Mouse (Mus musculus): Measurements from ENCODE around the gene Creb3.

Creb3 gene

GRCm38 (mm10) chr4:43561997-43562768, at the start of gene Creb3, which contains the start of gene Tln1:
Creb3 (plus strand) TSS chr4:43562332.
Tln1 (minus strand) TSS chr4:43562691.
- no peaks in the 10 kb centered on the region for H3K9me3 ChIP-seq (ENCODE audit: low read length)
- H3K27me3 ChIP-seq (ENCODE audit: insufficient read depth, low read length): no peaks in the 10 kb centered on the region
- peaks cover 47% of the 10 kb centered on the region for H3K36me3 ChIP-seq (ENCODE audit: insufficient read depth, low read length)
- H3K4me1 ChIP-seq (replicated peaks; ENCODE audit: low read depth, low read length): peaks cover 62% of the 10 kb centered on the region
- H3K4me3 ChIP-seq (replicated peaks; ENCODE audit: low read length): peak within 1 kb of the TSS; percentile 94
- TF ChIP-seq NANOG (IDR thresholded peaks at IDR 0.05; ENCODE audit: borderline replicate concordance, low read length): no peak
- TF ChIP-seq CTCF (conservative IDR thresholded peaks at IDR 0.05; ENCODE audit: low read length): no peak
- TF ChIP-seq POU5F1 (IDR thresholded peaks at IDR 0.05; ENCODE audit: borderline replicate concordance, low read length): no peak

GRCm38 (mm10) chr4:43512653-43513052, 49.5 kb upstream of the Creb3 start:
- Histone ChIP-seq H3K9me3 (ENCODE audit: low read length) (no peaks in the 10 kb centered on the region), H3K4me1 (replicated peaks; ENCODE audit: low read depth, low read length) (peaks cover 83% of the 10 kb centered on the region), H3K36me3 (ENCODE audit: insufficient read depth, low read length) (peaks cover 31% of the 10 kb centered on the region), H3K27me3 (ENCODE audit: insufficient read depth, low read length) (peaks cover 24% of the 10 kb centered on the region), H3K4me3 (replicated peaks; ENCODE audit: low read length) (0 out of 2 replicates have a peak overlapping the region, but pooled peaks have one; percentile 4)
- no peak for TF ChIP-seq NANOG (IDR thresholded peaks at IDR 0.05; ENCODE audit: borderline replicate concordance, low read length)
- no peak for TF ChIP-seq POU5F1 (IDR thresholded peaks at IDR 0.05; ENCODE audit: borderline replicate concordance, low read length)
- no peak for TF ChIP-seq CTCF (conservative IDR thresholded peaks at IDR 0.05; ENCODE audit: low read length)

GRCm38 (mm10) chr4:43513300-43513699, 48.8 kb upstream of the Creb3 start:
- TF ChIP-seq CTCF (conservative IDR thresholded peaks at IDR 0.05; ENCODE audit: low read length): no peak
- no peak for TF ChIP-seq NANOG (IDR thresholded peaks at IDR 0.05; ENCODE audit: borderline replicate concordance, low read length)
- no peak for TF ChIP-seq POU5F1 (IDR thresholded peaks at IDR 0.05; ENCODE audit: borderline replicate concordance, low read length)
- Histone ChIP-seq H3K27me3 (ENCODE audit: insufficient read depth, low read length) (peaks cover 18% of the 10 kb centered on the region), H3K36me3 (ENCODE audit: insufficient read depth, low read length) (peaks cover 37% of the 10 kb centered on the region)

GRCm38 (mm10) chr4:43513791-43514190, 48.3 kb upstream of the Creb3 start:
- H3K36me3 ChIP-seq (ENCODE audit: insufficient read depth, low read length): peaks cover 37% of the 10 kb centered on the region
- H3K9me3 ChIP-seq (ENCODE audit: low read length): no peaks in the 10 kb centered on the region
- H3K4me1 ChIP-seq (replicated peaks; ENCODE audit: low read depth, low read length): peaks cover 81% of the 10 kb centered on the region
- H3K4me3 ChIP-seq (replicated peaks; ENCODE audit: low read length): no peak overlapping the region
- peaks cover 16% of the 10 kb centered on the region for H3K27me3 ChIP-seq (ENCODE audit: insufficient read depth, low read length)
- no peak for TF ChIP-seq NANOG (IDR thresholded peaks at IDR 0.05; ENCODE audit: borderline replicate concordance, low read length)
- no peak for TF ChIP-seq CTCF (conservative IDR thresholded peaks at IDR 0.05; ENCODE audit: low read length)
- no peak for TF ChIP-seq POU5F1 (IDR thresholded peaks at IDR 0.05; ENCODE audit: borderline replicate concordance, low read length)

More at GRCm38 (mm10) chr4:43513300-43513699, 48.8 kb upstream of the Creb3 start:
- peaks cover 83% of the 10 kb centered on the region for H3K4me1 ChIP-seq (replicated peaks; ENCODE audit: low read depth, low read length)
- no peaks in the 10 kb centered on the region for H3K9me3 ChIP-seq (ENCODE audit: low read length)
- H3K4me3 ChIP-seq (replicated peaks; ENCODE audit: low read length): no peak overlapping the region

DNA sequence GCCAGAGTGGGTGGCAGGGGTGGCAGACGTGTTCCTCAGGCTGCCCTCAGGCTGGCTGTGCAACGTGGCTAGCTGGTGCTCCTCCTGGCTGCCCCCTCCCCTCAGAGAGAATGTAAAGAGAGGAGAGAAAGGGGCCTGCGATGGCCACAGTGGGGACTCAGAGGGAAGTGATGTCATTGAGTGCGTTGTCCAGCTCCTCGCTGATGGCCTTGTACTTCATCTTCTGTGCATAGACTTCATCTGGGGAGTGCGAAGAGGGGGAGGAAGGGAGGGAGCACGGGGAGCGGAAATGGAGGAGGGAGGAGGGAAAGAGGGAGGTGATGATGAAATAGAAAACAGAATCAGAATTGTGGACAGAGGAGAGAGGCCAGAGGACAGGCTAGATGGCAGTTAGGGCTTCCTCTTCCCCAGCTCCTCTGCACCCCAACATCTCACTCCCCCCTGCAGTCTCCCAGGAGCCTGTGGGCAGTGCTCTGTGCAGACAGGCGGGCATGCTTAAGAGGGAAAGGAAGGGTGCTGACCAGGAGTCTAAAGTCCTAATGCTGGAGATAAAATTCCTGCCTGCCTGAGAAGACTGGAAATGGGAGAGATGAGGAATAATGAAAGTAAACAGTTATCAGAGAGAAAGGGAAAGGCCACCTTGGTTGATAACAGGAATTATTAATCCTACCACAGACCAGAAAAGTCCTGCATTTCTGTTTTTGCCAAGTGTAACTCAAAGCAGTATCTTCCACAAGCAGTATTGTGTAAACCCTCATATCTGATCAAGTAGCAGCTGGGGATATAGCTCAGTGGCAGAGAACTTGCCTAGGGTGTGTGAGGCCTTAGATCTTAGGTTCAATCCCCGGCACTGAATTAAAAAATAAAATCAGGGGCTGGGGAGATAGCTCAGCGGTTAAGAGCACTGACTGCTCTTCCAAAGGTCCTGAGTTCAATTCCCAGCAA, 46.1 kb upstream of the Creb3 start:
- H3K36me3 ChIP-seq (ENCODE audit: insufficient read depth, low read length): peaks cover 42% of the 10 kb centered on the region
- no peaks in the 10 kb centered on the region for H3K9me3 ChIP-seq (ENCODE audit: low read length)
- peaks cover 76% of the 10 kb centered on the region for H3K4me1 ChIP-seq (replicated peaks; ENCODE audit: low read depth, low read length)
- TF ChIP-seq NANOG (IDR thresholded peaks at IDR 0.05; ENCODE audit: borderline replicate concordance, low read length) (no peak), CTCF (conservative IDR thresholded peaks at IDR 0.05; ENCODE audit: low read length) (no peak), POU5F1 (IDR thresholded peaks at IDR 0.05; ENCODE audit: borderline replicate concordance, low read length) (no peak)
- no peak overlapping the region for H3K4me3 ChIP-seq (replicated peaks; ENCODE audit: low read length)
- H3K27me3 ChIP-seq (ENCODE audit: insufficient read depth, low read length): peaks cover 23% of the 10 kb centered on the region

- peaks cover 41% of the 10 kb centered on the region for H3K36me3 ChIP-seq (ENCODE audit: insufficient read depth, low read length)
- H3K9me3 ChIP-seq (ENCODE audit: low read length): no peaks in the 10 kb centered on the region
- TF ChIP-seq POU5F1 (IDR thresholded peaks at IDR 0.05; ENCODE audit: borderline replicate concordance, low read length): no peak
- no peak for TF ChIP-seq CTCF (conservative IDR thresholded peaks at IDR 0.05; ENCODE audit: low read length)
- TF ChIP-seq NANOG (IDR thresholded peaks at IDR 0.05; ENCODE audit: borderline replicate concordance, low read length): no peak
- H3K4me1 ChIP-seq (replicated peaks; ENCODE audit: low read depth, low read length): peaks cover 80% of the 10 kb centered on the region
- peaks cover 47% of the 10 kb centered on the region for H3K27me3 ChIP-seq (ENCODE audit: insufficient read depth, low read length)
- peak overlapping the region; percentile 73 for H3K4me3 ChIP-seq (replicated peaks; ENCODE audit: low read length)
Measured at GRCm38 (mm10) chr4:43519551-43519950, 42.6 kb upstream of the Creb3 start.

DNA sequence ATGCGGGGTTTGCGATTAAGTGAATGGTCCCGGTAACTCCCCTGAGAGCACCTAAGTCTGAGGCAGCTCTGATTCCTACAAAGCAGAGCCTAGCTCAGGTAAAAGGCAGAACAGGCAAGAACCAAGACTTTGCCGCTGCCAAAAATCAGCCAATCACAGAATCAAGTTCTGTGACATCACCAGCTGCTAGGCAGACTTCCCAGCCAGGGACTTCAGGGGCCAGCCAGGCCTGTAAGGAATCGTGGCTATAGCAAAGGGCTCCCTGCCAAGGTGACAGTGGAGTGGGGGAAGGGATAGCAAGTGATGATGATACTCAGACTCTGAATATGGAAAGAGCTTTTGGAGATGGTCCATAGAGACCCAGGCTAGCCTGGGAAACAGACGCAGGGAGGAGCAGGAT, 42.2 kb upstream of the Creb3 start:
- Histone ChIP-seq H3K4me3 (replicated peaks; ENCODE audit: low read length) (peak overlapping the region; percentile 73; the same call in 1 of the 2 replicates), H3K9me3 (ENCODE audit: low read length) (no peaks in the 10 kb centered on the region), H3K4me1 (replicated peaks; ENCODE audit: low read depth, low read length) (peaks cover 80% of the 10 kb centered on the region), H3K36me3 (ENCODE audit: insufficient read depth, low read length) (peaks cover 37% of the 10 kb centered on the region), H3K27me3 (ENCODE audit: insufficient read depth, low read length) (peaks cover 51% of the 10 kb centered on the region)
- TF ChIP-seq CTCF (conservative IDR thresholded peaks at IDR 0.05; ENCODE audit: low read length) (no peak), POU5F1 (IDR thresholded peaks at IDR 0.05; ENCODE audit: borderline replicate concordance, low read length) (no peak), NANOG (IDR thresholded peaks at IDR 0.05; ENCODE audit: borderline replicate concordance, low read length) (no peak)

DNA sequence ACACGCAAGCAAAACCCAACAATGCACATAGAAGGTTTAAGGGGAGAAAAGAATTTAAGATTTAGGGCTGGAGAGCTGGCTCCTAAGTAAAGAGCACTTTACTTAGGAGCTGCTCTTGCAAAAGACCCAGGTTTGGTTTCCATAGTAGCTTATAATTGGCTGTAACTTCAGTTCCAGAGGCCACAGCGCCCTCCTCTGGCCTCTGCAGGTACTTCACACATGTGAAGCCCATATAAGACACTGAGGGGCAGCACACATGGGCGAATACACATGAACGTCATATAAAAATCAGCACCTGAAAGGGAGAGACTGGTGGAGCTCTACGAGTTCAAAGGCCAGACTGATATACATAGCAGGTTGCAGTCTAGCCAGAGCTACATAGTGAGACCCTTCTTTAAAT, 34.3 kb upstream of the Creb3 start:
- Histone ChIP-seq H3K27me3 (ENCODE audit: insufficient read depth, low read length) (peaks cover 30% of the 10 kb centered on the region), H3K36me3 (ENCODE audit: insufficient read depth, low read length) (peaks cover 22% of the 10 kb centered on the region), H3K9me3 (ENCODE audit: low read length) (no peaks in the 10 kb centered on the region), H3K4me1 (replicated peaks; ENCODE audit: low read depth, low read length) (peaks cover 17% of the 10 kb centered on the region), H3K4me3 (replicated peaks; ENCODE audit: low read length) (no peak overlapping the region)
- peak; percentile 85 for TF ChIP-seq CTCF (conservative IDR thresholded peaks at IDR 0.05; ENCODE audit: low read length)
- no peak for TF ChIP-seq POU5F1 (IDR thresholded peaks at IDR 0.05; ENCODE audit: borderline replicate concordance, low read length)
